In the genomic region with DNA sequence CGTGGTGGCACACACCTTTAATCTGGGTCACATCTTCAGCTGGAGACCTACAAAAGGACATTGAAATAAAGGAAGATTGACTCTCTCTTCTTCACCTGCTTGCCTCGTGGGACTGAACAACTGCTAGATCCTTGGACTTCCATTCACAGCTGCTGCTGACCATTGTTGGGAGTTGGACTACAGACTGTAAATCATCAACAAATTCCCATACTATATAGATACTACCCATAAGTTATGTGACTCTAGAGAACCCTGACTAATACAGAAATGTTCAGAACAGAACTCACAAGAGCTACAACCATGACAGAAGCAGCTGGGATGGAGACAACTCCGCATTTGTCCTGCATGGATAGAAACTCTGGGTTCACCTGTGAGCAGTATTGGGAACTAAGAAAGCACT, we compare ENCODE assay signal across 34 mouse cellular contexts. TPM values are rescaled to one million over a fixed set of nuclear protein-coding genes. Genes with fewer than 3 reads are reported as not detected.
DNase-seq lines count a peak whose midpoint lies in the region; ATAC-seq lines count a peak whose summit lies in the region.
"Had no signal": no experiment of that assay in that cellular context is flagged by ENCODE, and none has a peak within 500 bp of the region (broad histone marks: within the 10 kb centered on the region; RNA-seq: fewer than 3 reads in every experiment).

A gene (plus strand): TSS at position 301 of the 400 bp plus-strand sequence.

- H3K9me3 ChIP-seq in intestine, embryonic 14.5 days (ENCODE audit: control insufficient read depth, low read length): no peaks in the 10 kb centered on the region
- no peaks in the 10 kb centered on the region for H3K9me3 ChIP-seq in intestine, embryonic 16.5 days (ENCODE audit: control insufficient read depth, low read length)
- no peaks in the 10 kb centered on the region for H3K9me3 ChIP-seq in hindbrain, embryonic 16.5 days (ENCODE audit: control insufficient read depth, low read length)
- H3K9me3 ChIP-seq in midbrain, embryonic 11.5 days (ENCODE audit: control insufficient read depth, low read length): no peaks in the 10 kb centered on the region
- no peaks in the 10 kb centered on the region for H3K9me3 ChIP-seq in midbrain, embryonic 16.5 days (replicated peaks; ENCODE audit: control insufficient read depth, low read length, poor library complexity, severe bottlenecking)
- H3K9me3 ChIP-seq: neural tube, embryonic 12.5 days had no signal

- H3K27ac ChIP-seq in intestine, embryonic 14.5 days (ENCODE audit: low read depth): 0 out of 2 replicates have a peak within 1 kb of the TSS, but pooled peaks have one; percentile 22
- no peak within 1 kb of the TSS for H3K27ac ChIP-seq in intestine, embryonic 16.5 days (ENCODE audit: low read length)
- 0 out of 2 replicates have a peak within 1 kb of the TSS, but pooled peaks have one; percentile 29 for H3K27ac ChIP-seq in hindbrain, embryonic 16.5 days (ENCODE audit: low read depth, low read length)
- 0 out of 2 replicates have a peak within 1 kb of the TSS, but pooled peaks have one; percentile 2 for H3K27ac ChIP-seq in midbrain, embryonic 11.5 days (ENCODE audit: low read depth, low read length)
- H3K27ac ChIP-seq in midbrain, embryonic 16.5 days (ENCODE audit: low read length): peak within 1 kb of the TSS; percentile 54
- H3K27ac ChIP-seq: left cerebral cortex, adult 2 months; liver, embryonic 14.5 days; neural tube, embryonic 12.5 days had no signal

- no peak within 1 kb of the TSS for H3K4me3 ChIP-seq in intestine, embryonic 14.5 days (ENCODE audit: low read depth, low read length)
- H3K4me3 ChIP-seq in intestine, embryonic 16.5 days (ENCODE audit: low read length): no peak within 1 kb of the TSS
- no peak within 1 kb of the TSS for H3K4me3 ChIP-seq in hindbrain, embryonic 16.5 days (ENCODE audit: low read length)
- no peak within 1 kb of the TSS for H3K4me3 ChIP-seq in midbrain, embryonic 11.5 days (ENCODE audit: low read depth, low read length)
- H3K4me3 ChIP-seq in midbrain, embryonic 16.5 days (ENCODE audit: low read depth, low read length): no peak within 1 kb of the TSS
- H3K4me3 ChIP-seq: left cerebral cortex, adult 2 months; myocyte; neural tube, embryonic 12.5 days had no signal

- H3K27me3 ChIP-seq in intestine, embryonic 14.5 days (replicated peaks; ENCODE audit: control insufficient read depth, insufficient read depth, low read length): no peaks in the 10 kb centered on the region
- no peaks in the 10 kb centered on the region for H3K27me3 ChIP-seq in intestine, embryonic 16.5 days (replicated peaks; ENCODE audit: control insufficient read depth, insufficient read depth, low read length)
- H3K27me3 ChIP-seq in hindbrain, embryonic 16.5 days (replicated peaks; ENCODE audit: control insufficient read depth, insufficient read depth, low read length): no peaks in the 10 kb centered on the region
- no peaks in the 10 kb centered on the region for H3K27me3 ChIP-seq in midbrain, embryonic 11.5 days (ENCODE audit: control insufficient read depth, insufficient read depth, low read length)
- H3K27me3 ChIP-seq in midbrain, embryonic 16.5 days (ENCODE audit: control insufficient read depth, insufficient read depth, low read depth, low read length): no peaks in the 10 kb centered on the region
- H3K27me3 ChIP-seq: neural tube, embryonic 12.5 days had no signal

- H3K4me2 ChIP-seq in intestine, embryonic 14.5 days (ENCODE audit: low read length): no peak within 1 kb of the TSS
- no peak within 1 kb of the TSS for H3K4me2 ChIP-seq in intestine, embryonic 16.5 days (ENCODE audit: low read depth, low read length)
- H3K4me2 ChIP-seq in hindbrain, embryonic 16.5 days (ENCODE audit: low read length): no peak within 1 kb of the TSS
- no peak within 1 kb of the TSS for H3K4me2 ChIP-seq in midbrain, embryonic 11.5 days
- H3K4me2 ChIP-seq in midbrain, embryonic 16.5 days (ENCODE audit: low read length): peak within 1 kb of the TSS; percentile 24; the same call in 1 of the 2 replicates
- H3K4me2 ChIP-seq: neural tube, embryonic 12.5 days had no signal

- H3K36me3 ChIP-seq in intestine, embryonic 14.5 days (ENCODE audit: control insufficient read depth, insufficient read depth, low read length): no peaks in the 10 kb centered on the region
- no peaks in the 10 kb centered on the region for H3K36me3 ChIP-seq in intestine, embryonic 16.5 days (ENCODE audit: control insufficient read depth, insufficient read depth, low read length)
- no peaks in the 10 kb centered on the region for H3K36me3 ChIP-seq in hindbrain, embryonic 16.5 days (ENCODE audit: control insufficient read depth, insufficient read depth, low read length)
- H3K36me3 ChIP-seq in midbrain, embryonic 11.5 days (ENCODE audit: control insufficient read depth, insufficient read depth, low read length): no peaks in the 10 kb centered on the region
- H3K36me3 ChIP-seq in midbrain, embryonic 16.5 days (ENCODE audit: control insufficient read depth, insufficient read depth, low read length): no peaks in the 10 kb centered on the region
- H3K36me3 ChIP-seq: neural tube, embryonic 12.5 days had no signal

- WGBS in intestine, embryonic 14.5 days: 91% methylated on average over 3 of the region's 3 CpGs
- WGBS in intestine, embryonic 16.5 days: 85% methylated on average over 3 of the region's 3 CpGs
- 87% methylated on average over 3 of the region's 3 CpGs for WGBS in hindbrain, embryonic 16.5 days
- 90% methylated on average over 3 of the region's 3 CpGs for WGBS in midbrain, embryonic 11.5 days
- 94% methylated on average over 3 of the region's 3 CpGs for WGBS in midbrain, embryonic 16.5 days

- ATAC-seq in intestine, embryonic 14.5 days (replicated peaks; ENCODE audit: low FRiP score, low TSS enrichment, low read depth): no peak
- no peak for ATAC-seq in intestine, embryonic 16.5 days
- ATAC-seq in hindbrain, embryonic 16.5 days: no peak
- no peak for ATAC-seq in midbrain, embryonic 11.5 days (ENCODE audit: low FRiP score)
- no peak for ATAC-seq in midbrain, embryonic 16.5 days
- ATAC-seq: forebrain, postnatal 0 days had no signal

- H3K4me1 ChIP-seq in intestine, embryonic 14.5 days (replicated peaks; ENCODE audit: control insufficient read depth, insufficient read depth, low read length): peaks cover 16% of the 10 kb centered on the region
- H3K4me1 ChIP-seq in intestine, embryonic 16.5 days (ENCODE audit: control insufficient read depth, insufficient read depth, low read length): peaks cover 4% of the 10 kb centered on the region; the same call in 1 of the 2 replicates
- H3K4me1 ChIP-seq in hindbrain, embryonic 16.5 days (ENCODE audit: control insufficient read depth, insufficient read depth, low read depth, low read length): peaks cover 8% of the 10 kb centered on the region
- peaks cover 9% of the 10 kb centered on the region for H3K4me1 ChIP-seq in midbrain, embryonic 11.5 days (ENCODE audit: control insufficient read depth, insufficient read depth, low read length)
- H3K4me1 ChIP-seq in midbrain, embryonic 16.5 days (ENCODE audit: control insufficient read depth, insufficient read depth, low read length): peaks cover 9% of the 10 kb centered on the region

- no peak within 1 kb of the TSS for H3K9ac ChIP-seq in intestine, embryonic 14.5 days (ENCODE audit: low read length)
- H3K9ac ChIP-seq in intestine, embryonic 16.5 days (ENCODE audit: low read depth, low read length): no peak within 1 kb of the TSS
- no peak within 1 kb of the TSS for H3K9ac ChIP-seq in hindbrain, embryonic 16.5 days (ENCODE audit: low read depth, low read length)
- H3K9ac ChIP-seq in midbrain, embryonic 11.5 days (ENCODE audit: low read length): no peak within 1 kb of the TSS
- no peak within 1 kb of the TSS for H3K9ac ChIP-seq in midbrain, embryonic 16.5 days (ENCODE audit: low read depth, low read length)
- H3K9ac ChIP-seq: forebrain, postnatal 0 days; liver, embryonic 14.5 days; neural tube, embryonic 12.5 days had no signal

- DNase-seq in intestine, embryonic 14.5 days (ENCODE audit: low spot score): no peak
- DNase-seq in midbrain, embryonic 11.5 days (ENCODE audit: low spot score, missing footprints): no peak
- no peak for DNase-seq in layer of hippocampus, postnatal 10 days (ENCODE audit: low spot score in 2 of 2)
- no peak for DNase-seq in embryo, embryonic 9.5 days (ENCODE audit: extremely low spot score)
- DNase-seq: adrenal gland, postnatal 25 days; B cell, adult 2 months; cerebellum, adult 2 months; cerebellum, postnatal 14 days; forebrain, postnatal 0 days; heart, postnatal 14 days; kidney, adult 11 months; kidney, postnatal 14 days; liver; lung, adult 2 months; lung, postnatal 14 days; thymus, adult 2 months; thymus, postnatal 36 days had no signal

RNA-seq across cellular contexts. Expression of the gene that starts here (rescaled TPM):
- not detected in 2 replicates for polyA plus RNA-seq in intestine, embryonic 14.5 days (2014; fragmentation: Nextera tagmentation; extraction: Ambion mirVana)
- not detected in 2 replicates for polyA plus RNA-seq in intestine, embryonic 16.5 days (2015; fragmentation: Nextera tagmentation; extraction: Ambion mirVana)
- polyA plus RNA-seq in hindbrain, embryonic 16.5 days (2015; fragmentation: Nextera tagmentation; extraction: Ambion mirVana): not detected in 2 replicates
- not detected in 2 replicates for polyA plus RNA-seq in midbrain, embryonic 11.5 days (2014; fragmentation: Nextera tagmentation; extraction: Ambion mirVana)
- polyA plus RNA-seq in midbrain, embryonic 16.5 days (2015; fragmentation: Nextera tagmentation; extraction: Ambion mirVana): not detected in 2 replicates
- total RNA-seq in layer of hippocampus, postnatal 10 days (2021): not detected
- total RNA-seq: adrenal gland, adult 18-20 months; adrenal gland, postnatal 25 days; forebrain, postnatal 0 days; gastrocnemius, adult 8-10 months; heart, postnatal 14 days; layer of hippocampus, postnatal 14 days; left cerebral cortex, adult 2 months; left cerebral cortex, postnatal 36 days had no signal
- polyA plus RNA-seq: brain, embryonic 14.5 days; cerebellum, adult 2 months; cortical plate, adult 2 months; embryonic facial prominence, embryonic 11.5 days; forebrain, postnatal 0 days; gonadal fat pad, adult 2 months; heart, embryonic 14.5 days; kidney, embryonic 14.5 days; liver, embryonic 14.5 days; lung, adult 2 months; myocyte; neural tube, embryonic 12.5 days; thymus, adult 2 months had no signal
